Mouse (Mus musculus): ENCODE results near the gene Cyp4a10. TPM values are rescaled to one million over a fixed set of nuclear protein-coding genes. Genes with fewer than 3 reads are reported as not detected.
"Not testable (repeated sequence)": the region's sequence is repeated elsewhere in the genome, so short reads cannot be mapped to it uniquely, and the experiment has no call there.

Gene Cyp4a10
- total RNA-seq (2012; rRNA removed) (not detected in 2 replicates), total RNA-seq (2014; rRNA removed) (not detected in 2 replicates), polyA plus RNA-seq (2012; ENCODE audit: insufficient read length, low read depth) (not detected in 2 replicates)

DNA sequence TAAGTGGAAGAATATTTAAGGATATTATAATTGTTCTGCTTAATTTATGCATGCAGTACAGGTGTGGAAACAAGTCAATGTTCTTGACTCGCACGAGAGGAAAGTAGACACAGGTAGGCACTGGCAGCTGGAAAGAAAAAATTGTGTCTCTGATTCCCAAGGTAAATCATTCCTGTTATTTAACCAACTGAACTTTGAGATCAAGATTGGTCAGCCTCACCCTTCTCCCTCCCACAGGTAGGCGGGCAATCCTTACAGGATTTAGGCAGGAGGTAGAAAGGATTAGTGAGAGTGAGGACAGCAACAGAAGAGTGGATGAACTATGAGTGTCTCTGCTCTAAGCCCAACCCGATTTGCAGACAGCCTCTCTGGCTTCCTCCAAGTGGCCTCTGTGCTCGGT is at the start of gene Cyp4a10:
Gene Cyp4a10 (plus strand): TSS at position 265 of the 400 bp plus-strand sequence.
- H3K27me3 ChIP-seq (replicated peaks) = peaks cover 17% of the 10 kb centered on the region
- H3K27ac ChIP-seq (ENCODE audit: insufficient read depth, low read depth); H3K9me3 ChIP-seq (replicated peaks; ENCODE audit: low read length); H3K4me2 ChIP-seq (ENCODE audit: insufficient read depth, low read depth, poor library complexity, severe bottlenecking); H3K4me3 ChIP-seq (replicated peaks in 1 of 3; ENCODE audit: low read depth in 2 of 3, low read length in 2 of 3, poor library complexity in 1 of 3); in situ Hi-C loops (cut with MboI; ENCODE audit: low pct_ligation_motif_present, low pct_unique_long_range_greater_than_20kb, low sequenced_read_pairs); DNase-seq (ENCODE audit: extremely low read depth); H3K79me2 ChIP-seq (replicated peaks; ENCODE audit: control insufficient read depth, extremely low read depth, insufficient read depth, poor library complexity, severe bottlenecking); dilution Hi-C loops (cut with MboI; ENCODE audit: extremely low pct_ligation_motif_present, extremely low pct_unique_long_range_greater_than_20kb, low sequenced_read_pairs); H3K9ac ChIP-seq (ENCODE audit: insufficient read depth, low read depth); H3K36me3 ChIP-seq (replicated peaks in 1 of 2; ENCODE audit: control insufficient read depth in 1 of 2, insufficient read depth in 1 of 2, low read length in 1 of 2); H3K4me1 ChIP-seq (ENCODE audit: control insufficient read depth in 1 of 2, insufficient read depth in 2 of 2): not testable (repeated sequence)

DNA sequence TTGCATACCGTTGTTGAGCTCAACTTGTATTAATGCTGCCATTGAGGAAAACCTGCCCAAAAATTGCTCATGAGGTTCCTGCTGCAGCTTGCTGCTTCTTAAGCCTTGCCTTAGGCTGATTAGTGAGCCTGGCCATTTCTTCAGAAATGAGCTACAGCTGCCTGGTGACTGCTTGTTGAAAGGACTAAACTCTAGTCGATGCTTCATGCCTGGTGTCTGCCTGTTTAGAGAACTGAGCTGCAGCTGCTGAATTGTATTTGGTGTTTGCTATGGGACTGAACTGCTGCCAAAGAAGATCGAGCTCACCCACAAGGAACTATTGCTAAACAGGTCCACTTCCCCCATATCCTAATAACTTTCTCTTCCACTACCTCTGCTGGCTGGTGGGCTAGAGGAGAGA is 44.5 kb upstream of the Cyp4a10 start:
- in situ Hi-C loops (cut with MboI; ENCODE audit: low pct_ligation_motif_present, low pct_unique_long_range_greater_than_20kb, low sequenced_read_pairs); H3K36me3 ChIP-seq (replicated peaks in 1 of 2; ENCODE audit: control insufficient read depth in 1 of 2, insufficient read depth in 1 of 2, low read length in 1 of 2); dilution Hi-C loops (cut with MboI; ENCODE audit: extremely low pct_ligation_motif_present, extremely low pct_unique_long_range_greater_than_20kb, low sequenced_read_pairs); H3K9me3 ChIP-seq (replicated peaks; ENCODE audit: low read length); H3K27ac ChIP-seq (ENCODE audit: insufficient read depth, low read depth); H3K4me3 ChIP-seq (replicated peaks in 1 of 3; ENCODE audit: low read depth in 2 of 3, low read length in 2 of 3, poor library complexity in 1 of 3); H3K4me2 ChIP-seq (ENCODE audit: insufficient read depth, low read depth, poor library complexity, severe bottlenecking); H3K9ac ChIP-seq (ENCODE audit: insufficient read depth, low read depth); DNase-seq (ENCODE audit: extremely low read depth); H3K27me3 ChIP-seq (replicated peaks); H3K79me2 ChIP-seq (replicated peaks; ENCODE audit: control insufficient read depth, extremely low read depth, insufficient read depth, poor library complexity, severe bottlenecking); H3K4me1 ChIP-seq (ENCODE audit: control insufficient read depth in 1 of 2, insufficient read depth in 2 of 2): not testable (repeated sequence)

DNA sequence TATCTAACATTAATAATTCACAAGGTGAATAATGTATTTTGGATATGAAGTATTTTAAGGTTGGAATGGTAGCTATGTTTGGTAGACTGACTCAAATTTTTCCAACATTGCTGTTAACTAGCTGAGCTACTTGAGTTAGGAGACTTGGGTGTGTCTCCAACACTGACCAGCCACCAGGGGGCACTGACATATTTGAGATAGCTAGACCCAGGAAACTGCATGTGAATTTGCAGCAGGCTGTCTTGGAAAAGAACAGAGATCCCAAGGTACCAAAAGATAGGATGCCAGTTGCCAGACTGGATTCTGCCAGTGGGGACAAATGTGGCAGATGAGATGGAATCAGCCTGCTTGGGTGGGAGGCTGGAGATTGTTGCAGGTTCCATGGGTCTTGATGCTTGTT is 42.0 kb upstream of the Cyp4a10 start:
- H3K36me3 ChIP-seq (replicated peaks in 1 of 2; ENCODE audit: control insufficient read depth in 1 of 2, insufficient read depth in 1 of 2, low read length in 1 of 2); H3K4me2 ChIP-seq (ENCODE audit: insufficient read depth, low read depth, poor library complexity, severe bottlenecking); H3K4me3 ChIP-seq (replicated peaks in 1 of 3; ENCODE audit: low read depth in 2 of 3, low read length in 2 of 3, poor library complexity in 1 of 3); dilution Hi-C loops (cut with MboI; ENCODE audit: extremely low pct_ligation_motif_present, extremely low pct_unique_long_range_greater_than_20kb, low sequenced_read_pairs); H3K27ac ChIP-seq (ENCODE audit: insufficient read depth, low read depth); H3K79me2 ChIP-seq (replicated peaks; ENCODE audit: control insufficient read depth, extremely low read depth, insufficient read depth, poor library complexity, severe bottlenecking); H3K4me1 ChIP-seq (ENCODE audit: control insufficient read depth in 1 of 2, insufficient read depth in 2 of 2); H3K9me3 ChIP-seq (replicated peaks; ENCODE audit: low read length); DNase-seq (ENCODE audit: extremely low read depth); H3K9ac ChIP-seq (ENCODE audit: insufficient read depth, low read depth): not testable (repeated sequence)
- in situ Hi-C loops (cut with MboI; ENCODE audit: low pct_ligation_motif_present, low pct_unique_long_range_greater_than_20kb, low sequenced_read_pairs) = loop anchor here (25.0 kb wide), 1 partner anchor 236 kb away; no protein-coding TSS in a partner anchor
- TF ChIP-seq SMC3 (IDR thresholded peaks at IDR 0.05; ENCODE audit: low read depth, low read length) = 0 out of 2 replicates have a peak, but pooled peaks have one; percentile 2
- TF ChIP-seq CTCF (conservative IDR thresholded peaks at IDR 0.05 in 1 of 2, IDR thresholded peaks at IDR 0.05 in 1 of 2; ENCODE audit: low read depth in 2 of 2, low read length in 2 of 2) = peak in 1 of 2 experiments; percentile 43; a peak in 2 of 4 replicates
- H3K27me3 ChIP-seq (replicated peaks) = peaks cover 17% of the 10 kb centered on the region

DNA sequence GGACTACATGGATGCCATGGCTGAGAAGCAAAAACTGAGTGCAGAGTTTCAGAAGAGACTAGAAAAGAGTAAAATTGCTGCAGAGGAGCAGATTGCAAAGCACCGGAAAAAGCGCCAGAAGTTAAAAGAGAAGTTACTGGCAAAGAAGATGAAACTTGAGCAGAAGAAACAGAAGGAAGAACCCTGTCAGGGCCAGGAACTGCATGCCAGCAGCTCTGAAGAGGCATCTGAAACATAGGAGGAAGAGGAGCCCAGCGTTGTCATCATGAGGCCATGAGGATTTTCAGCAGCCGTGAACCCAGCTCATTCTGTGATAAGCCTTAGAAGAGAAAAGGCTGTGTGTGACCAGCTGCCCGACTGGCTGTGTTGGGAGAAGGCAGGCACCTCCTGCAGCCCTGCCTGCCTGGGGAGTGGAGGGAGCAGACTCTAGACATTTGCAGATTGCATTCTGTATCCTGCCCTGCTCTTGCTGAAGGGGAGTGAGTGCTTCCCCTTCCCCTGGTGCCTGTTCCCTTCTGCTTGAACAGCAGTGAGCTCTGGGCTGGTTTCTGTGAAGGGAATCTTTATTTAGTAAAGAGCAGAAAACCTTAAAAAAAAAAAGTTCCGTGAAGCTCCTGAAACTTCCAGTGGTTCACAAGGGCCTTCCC is 36.9 kb upstream of the Cyp4a10 start:
- Histone ChIP-seq H3K79me2 (replicated peaks; ENCODE audit: control insufficient read depth, extremely low read depth, insufficient read depth, poor library complexity, severe bottlenecking) (no peaks in the 10 kb centered on the region), H3K9me3 (replicated peaks; ENCODE audit: low read length) (no peaks in the 10 kb centered on the region), H3K9ac (ENCODE audit: insufficient read depth, low read depth) (no peak overlapping the region), H3K4me2 (ENCODE audit: insufficient read depth, low read depth, poor library complexity, severe bottlenecking) (no peak overlapping the region), H3K27ac (ENCODE audit: insufficient read depth, low read depth) (no peak overlapping the region), H3K4me3 (replicated peaks in 1 of 3; ENCODE audit: low read depth in 2 of 3, low read length in 2 of 3, poor library complexity in 1 of 3) (no peak overlapping the region), H3K4me1 (ENCODE audit: control insufficient read depth in 1 of 2, insufficient read depth in 2 of 2) (no peaks in the 10 kb centered on the region), H3K27me3 (replicated peaks) (peaks cover 52% of the 10 kb centered on the region), H3K36me3 (replicated peaks in 1 of 2; ENCODE audit: control insufficient read depth in 1 of 2, insufficient read depth in 1 of 2, low read length in 1 of 2) (no peaks in the 10 kb centered on the region)
- in situ Hi-C loops (cut with MboI; ENCODE audit: low pct_ligation_motif_present, low pct_unique_long_range_greater_than_20kb, low sequenced_read_pairs) (loop anchor here (25.0 kb wide), 1 partner anchor 231 kb away; no protein-coding TSS in a partner anchor), dilution Hi-C loops (cut with MboI; ENCODE audit: extremely low pct_ligation_motif_present, extremely low pct_unique_long_range_greater_than_20kb, low sequenced_read_pairs) (no loop called here)
- no peak for TF ChIP-seq MXI1 (IDR thresholded peaks at IDR 0.05; ENCODE audit: low read depth, low read length)
- TF ChIP-seq CHD1 (IDR thresholded peaks at IDR 0.05; ENCODE audit: low read depth, low read length) = no peak
- no peak for TF ChIP-seq CTCF (conservative IDR thresholded peaks at IDR 0.05 in 1 of 2, IDR thresholded peaks at IDR 0.05 in 1 of 2; ENCODE audit: low read depth in 2 of 2, low read length in 2 of 2)
- no peak for TF ChIP-seq IRF4 (IDR thresholded peaks at IDR 0.05; ENCODE audit: low read depth, low read length)
- no peak for TF ChIP-seq POLR2A (IDR thresholded peaks at IDR 0.05; ENCODE audit: low read depth, low read length)
- no peak for TF ChIP-seq SMC3 (IDR thresholded peaks at IDR 0.05; ENCODE audit: low read depth, low read length)
- TF ChIP-seq ZC3H11A (IDR thresholded peaks at IDR 0.05; ENCODE audit: low read depth, low read length) = no peak
- no peak for TF ChIP-seq SIN3A (IDR thresholded peaks at IDR 0.05; ENCODE audit: low read length)
- TF ChIP-seq TBP (conservative IDR thresholded peaks at IDR 0.05; ENCODE audit: low read depth, low read length) = no peak
- no peak for TF ChIP-seq MAFK (IDR thresholded peaks at IDR 0.05; ENCODE audit: insufficient replicate concordance, low read length)
- TF ChIP-seq ZKSCAN1 (IDR thresholded peaks at IDR 0.05; ENCODE audit: borderline replicate concordance, low read depth, low read length) = no peak
- TF ChIP-seq JUND (conservative IDR thresholded peaks at IDR 0.05; ENCODE audit: low read depth, low read length) = no peak
- TF ChIP-seq USF1 (IDR thresholded peaks at IDR 0.05; ENCODE audit: low read depth, low read length) = no peak
- no peak for TF ChIP-seq USF2 (conservative IDR thresholded peaks at IDR 0.05; ENCODE audit: low read depth, low read length)
- DNase-seq (ENCODE audit: extremely low read depth) = no peak
